Mouse (Mus musculus) CH12.LX (cell line): ENCODE measurements at regions not wholly inside any gene's neighbourhood (a gene's known extent, or its start where the extent isn't known, plus 50 kb on each side); places are given as distances from the start of the nearest gene placed in this dataset.

Experiments
- DNase-seq: peaks from one replicate; pipeline ENCODE4 v3.0.0-alpha.2; 2013; ENCODE audit errors: extremely low read depth
- H3K27ac ChIP-seq: 2 replicates; pipeline ENCODE4 v1.5.1; 2012; ENCODE audit warnings: low read depth, mild to moderate bottlenecking, control low read depth, moderate library complexity; ENCODE audit not compliant: insufficient read depth
- H3K27me3 ChIP-seq: replicated peaks from 2 replicates; pipeline ENCODE3; 2012; ENCODE audit warnings: inconsistent platforms
- H3K36me3 ChIP-seq, 2 experiments: replicated peaks in 1 of 2; 2 replicates each; pipeline versions ENCODE3 to v1.6.1; 2012; ENCODE audit warnings: inconsistent platforms in 1 of 2, low read length in 1 of 2, mild to moderate bottlenecking in 1 of 2, mixed read lengths in 1 of 2, moderate library complexity in 1 of 2; ENCODE audit not compliant: control insufficient read depth in 1 of 2, insufficient read depth in 1 of 2
- H3K4me1 ChIP-seq, 2 experiments: 2 replicates each; pipeline ENCODE4 v1.6.1; 2012; ENCODE audit warnings: inconsistent platforms in 1 of 2, moderate library complexity in 1 of 2; ENCODE audit not compliant: insufficient read depth in 2 of 2, control insufficient read depth in 1 of 2
- H3K4me2 ChIP-seq: 2 replicates; pipeline ENCODE4 v1.6.1; 2012; ENCODE audit warnings: low read depth, mild to moderate bottlenecking, control low read depth; ENCODE audit not compliant: poor library complexity, insufficient read depth, severe bottlenecking
- H3K4me3 ChIP-seq, 3 experiments: fragments of 150-350 bp in 1 of 3; sonication (generic) in 1 of 3; replicated peaks in 1 of 3; 2 replicates each; pipeline versions ENCODE3 to v1.5.1; 2011 to 2012; ENCODE audit warnings: low read depth in 2 of 3, low read length in 2 of 3, mild to moderate bottlenecking in 2 of 3, moderate library complexity in 2 of 3, control low read depth in 1 of 3, improper control_type of control experiment in 1 of 3, inconsistent platforms in 1 of 3, mixed read lengths in 1 of 3; ENCODE audit not compliant: poor library complexity in 1 of 3
- H3K79me2 ChIP-seq: replicated peaks from 2 replicates; pipeline ENCODE4 v1.6.1; 2012; ENCODE audit warnings: mild to moderate bottlenecking, moderate library complexity; ENCODE audit not compliant: control insufficient read depth, poor library complexity, insufficient read depth, severe bottlenecking; ENCODE audit errors: extremely low read depth
- H3K9ac ChIP-seq: 2 replicates; pipeline ENCODE4 v1.6.1; 2012; ENCODE audit warnings: low read depth, mild to moderate bottlenecking, control low read depth, moderate library complexity; ENCODE audit not compliant: insufficient read depth
- H3K9me3 ChIP-seq: replicated peaks from 2 replicates; pipeline ENCODE3; 2012; ENCODE audit warnings: low read length, inconsistent platforms, mixed read lengths
- CHD1 ChIP-seq: IDR thresholded peaks from 2 replicates; pipeline ENCODE4 v1.6.1; 2012; ENCODE audit warnings: low read depth, low read length, improper control_type of control experiment, inconsistent platforms
- CHD2 ChIP-seq: IDR thresholded peaks from 2 replicates; pipeline ENCODE4 v1.6.1; 2011; ENCODE audit warnings: low read length, improper control_type of control experiment
- ETS1 ChIP-seq: conservative IDR thresholded peaks from 2 replicates; pipeline ENCODE4 v1.6.1; 2012; ENCODE audit warnings: low read depth, mild to moderate bottlenecking, inconsistent platforms, low read length, improper control_type of control experiment, moderate library complexity
- GABPA ChIP-seq: IDR thresholded peaks from 2 replicates; pipeline ENCODE4 v1.6.1; 2012; ENCODE audit warnings: low read depth, low read length, improper control_type of control experiment, inconsistent platforms; ENCODE audit not compliant: insufficient replicate concordance
- IRF4 ChIP-seq: IDR thresholded peaks from 2 replicates; pipeline ENCODE4 v1.6.1; 2014; ENCODE audit warnings: low read depth, mild to moderate bottlenecking, inconsistent platforms, low read length, improper control_type of control experiment
- JUN ChIP-seq: IDR thresholded peaks from 2 replicates; pipeline ENCODE4 v1.6.1; 2011; ENCODE audit warnings: low read depth, mild to moderate bottlenecking, low read length, improper control_type of control experiment, moderate library complexity; ENCODE audit not compliant: insufficient read depth
- MXI1 ChIP-seq: IDR thresholded peaks from 2 replicates; pipeline ENCODE4 v1.6.1; 2011; ENCODE audit warnings: mild to moderate bottlenecking, low read depth, low read length, improper control_type of control experiment
- NRF1 ChIP-seq: IDR thresholded peaks from 2 replicates; pipeline ENCODE4 v1.6.1; 2014; ENCODE audit warnings: low read depth, mild to moderate bottlenecking, inconsistent platforms, low read length, improper control_type of control experiment, moderate library complexity
- RCOR1 ChIP-seq: conservative IDR thresholded peaks from 2 replicates; pipeline ENCODE4 v1.6.1; 2012; ENCODE audit warnings: low read depth, mild to moderate bottlenecking, inconsistent platforms, low read length, improper control_type of control experiment
- SIN3A ChIP-seq: IDR thresholded peaks from 2 replicates; pipeline ENCODE4 v1.6.1; 2012; ENCODE audit warnings: low read length, improper control_type of control experiment, inconsistent platforms
- TBP ChIP-seq: conservative IDR thresholded peaks from 2 replicates; pipeline ENCODE4 v1.6.1; 2011; ENCODE audit warnings: low read depth, low read length, improper control_type of control experiment
- UBTF ChIP-seq: IDR thresholded peaks from 2 replicates; pipeline ENCODE4 v1.6.1; 2012; ENCODE audit warnings: low read depth, mild to moderate bottlenecking, inconsistent platforms, low read length, improper control_type of control experiment, moderate library complexity
- USF2 ChIP-seq: conservative IDR thresholded peaks from 2 replicates; pipeline ENCODE4 v1.6.1; 2011; ENCODE audit warnings: low read depth, low read length, improper control_type of control experiment
- ZC3H11A ChIP-seq: IDR thresholded peaks from 2 replicates; pipeline ENCODE4 v1.6.1; 2012; ENCODE audit warnings: low read depth, mild to moderate bottlenecking, inconsistent platforms, low read length, improper control_type of control experiment
- ZMIZ1 ChIP-seq: IDR thresholded peaks from 2 replicates; pipeline ENCODE4 v1.6.1; 2012; ENCODE audit warnings: low read depth, mild to moderate bottlenecking, inconsistent platforms, low read length, improper control_type of control experiment
- dilution Hi-C: fragments of 300-500 bp; cut with MboI; formaldehyde crosslinking; loops from 2 replicates; pipeline ENCODE4 v1.14.3; 2020; ENCODE audit warnings: low sequenced_read_pairs; ENCODE audit not compliant: extremely low pct_unique_long_range_greater_than_20kb, extremely low pct_ligation_motif_present
- in situ Hi-C: fragments of 300-500 bp; cut with MboI; formaldehyde crosslinking; loops from 3 replicates; pipeline ENCODE4 v1.14.3; 2019; ENCODE audit warnings: low sequenced_read_pairs, low pct_ligation_motif_present, low pct_unique_long_range_greater_than_20kb, mixed read lengths

DNA sequence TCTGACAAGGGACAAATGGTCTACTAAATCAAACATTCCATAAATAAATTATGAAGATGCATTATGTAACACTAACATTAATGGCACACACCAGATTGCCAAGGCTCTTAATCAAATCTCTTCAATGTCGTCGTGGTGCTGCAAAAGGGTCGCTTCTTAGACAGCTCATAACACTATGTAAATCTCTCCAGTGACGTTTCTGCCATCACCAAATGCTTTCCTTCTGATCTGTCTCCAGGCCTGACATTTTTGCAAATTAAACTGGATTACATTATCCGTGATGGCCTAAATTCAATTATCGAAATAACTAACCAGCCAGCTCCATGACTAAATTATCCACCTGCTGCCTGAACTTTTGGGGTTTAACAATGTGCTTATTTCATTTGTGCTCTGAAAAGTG is 356.4 kb downstream of the Kif16b start:
- in situ Hi-C loops (no loop called here), dilution Hi-C loops (no loop called here)

DNA sequence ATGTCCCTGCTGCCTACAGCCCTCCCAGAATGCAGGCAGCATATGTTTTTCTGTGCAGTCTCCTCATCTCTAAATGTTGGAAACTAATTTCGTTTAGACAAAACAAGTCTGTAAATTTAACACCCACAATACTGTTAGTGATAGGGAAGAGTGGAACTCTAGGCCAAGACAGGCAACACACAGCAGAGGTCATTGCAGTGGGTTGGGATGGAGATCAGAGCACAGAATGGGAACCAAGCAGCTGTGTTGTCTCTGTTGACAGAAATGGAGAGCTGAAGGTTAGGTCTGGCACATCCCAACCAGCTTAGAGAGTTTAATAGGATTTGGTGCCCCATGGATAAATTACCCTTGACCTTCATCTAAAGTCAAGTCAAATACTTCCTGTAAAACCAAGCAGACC is 361.4 kb downstream of the Kif16b start:
- Histone ChIP-seq H3K27ac (no peak overlapping the region), H3K36me3 (no peaks in the 10 kb centered on the region), H3K4me2 (no peak overlapping the region), H3K9me3 (no peaks in the 10 kb centered on the region), H3K27me3 (no peaks in the 10 kb centered on the region), H3K4me3 (no peak overlapping the region), H3K4me1 (no peaks in the 10 kb centered on the region), H3K79me2 (no peaks in the 10 kb centered on the region), H3K9ac (no peak overlapping the region)
- in situ Hi-C loops: no loop called here
- DNase-seq: no peak
- no peak for TF ChIP-seq MXI1
- no peak for TF ChIP-seq ZC3H11A
- no peak for TF ChIP-seq TBP
- TF ChIP-seq IRF4: no peak
- no peak for TF ChIP-seq JUN
- no peak for TF ChIP-seq GABPA
- no peak for TF ChIP-seq CHD2
- dilution Hi-C loops: no loop called here

More for the DNA sequence above, 356.4 kb downstream of the Kif16b start:
- H3K9ac ChIP-seq: no peak overlapping the region
- TF ChIP-seq NRF1: no peak
- no peak for DNase-seq
- H3K9me3 ChIP-seq: no peaks in the 10 kb centered on the region
- H3K27ac ChIP-seq: no peak overlapping the region
- H3K4me3 ChIP-seq: no peak overlapping the region
- no peaks in the 10 kb centered on the region for H3K27me3 ChIP-seq
- no peaks in the 10 kb centered on the region for H3K36me3 ChIP-seq
- H3K79me2 ChIP-seq: no peaks in the 10 kb centered on the region
- no peak overlapping the region for H3K4me2 ChIP-seq
- no peaks in the 10 kb centered on the region for H3K4me1 ChIP-seq

- H3K9ac ChIP-seq: no peak overlapping the region
- TF ChIP-seq CHD1: no peak
- TF ChIP-seq UBTF: no peak
- no peak for TF ChIP-seq ETS1
- no peak for TF ChIP-seq SIN3A
- TF ChIP-seq RCOR1: no peak
- TF ChIP-seq USF2: no peak
- no peak for TF ChIP-seq ZMIZ1
- dilution Hi-C loops: no loop called here
- H3K79me2 ChIP-seq: no peaks in the 10 kb centered on the region
- H3K4me2 ChIP-seq: no peak overlapping the region
- DNase-seq: no peak
- no peaks in the 10 kb centered on the region for H3K27me3 ChIP-seq
- no peaks in the 10 kb centered on the region for H3K9me3 ChIP-seq
- no peaks in the 10 kb centered on the region for H3K36me3 ChIP-seq
- no peak overlapping the region for H3K4me3 ChIP-seq
- in situ Hi-C loops: no loop called here
- H3K4me1 ChIP-seq: peaks cover 0 to 5% of the 10 kb centered on the region in 2 experiments; a peak in 2 of 4 replicates
- H3K27ac ChIP-seq: no peak overlapping the region
Measured at GRCm38 (mm10) chr2:142533555-142533954, 367.8 kb downstream of the Kif16b start.
